ENCODE assay signal across 8 mouse cellular contexts in genomic region chr6:94773604-94774486, GRCm38 (mm10).
DNase-seq lines count a peak whose midpoint lies in the region; ATAC-seq lines count a peak whose summit lies in the region.

No protein-coding gene starts in this region.

- no peak overlapping the region for H3K9ac ChIP-seq in embryonic facial prominence, embryonic 15.5 days
- H3K9ac ChIP-seq in limb, embryonic 11.5 days (ENCODE audit: low read length): peak overlapping the region; percentile 61
- peak overlapping the region; percentile 42; the same call in 1 of the 2 replicates for H3K9ac ChIP-seq in neural tube, embryonic 14.5 days (replicated peaks; ENCODE audit: low read depth, low read length)

- H3K27me3 ChIP-seq in embryonic facial prominence, embryonic 15.5 days: no peaks in the 10 kb centered on the region
- no peaks in the 10 kb centered on the region for H3K27me3 ChIP-seq in limb, embryonic 11.5 days (ENCODE audit: control insufficient read depth, insufficient read depth, low read length)
- H3K27me3 ChIP-seq in neural tube, embryonic 14.5 days (ENCODE audit: control insufficient read depth, insufficient read depth, low read length): no peaks in the 10 kb centered on the region

- H3K4me1 ChIP-seq in embryonic facial prominence, embryonic 15.5 days: peaks cover 35% of the 10 kb centered on the region
- peaks cover 17% of the 10 kb centered on the region for H3K4me1 ChIP-seq in limb, embryonic 11.5 days (ENCODE audit: control insufficient read depth, insufficient read depth, low read length)
- peaks cover 12% of the 10 kb centered on the region; the same call in 1 of the 2 replicates for H3K4me1 ChIP-seq in neural tube, embryonic 14.5 days (ENCODE audit: control insufficient read depth, insufficient read depth, low read length)

- no peaks in the 10 kb centered on the region for H3K9me3 ChIP-seq in embryonic facial prominence, embryonic 15.5 days (replicated peaks)
- H3K9me3 ChIP-seq in limb, embryonic 11.5 days (ENCODE audit: control insufficient read depth, low read length): no peaks in the 10 kb centered on the region
- no peaks in the 10 kb centered on the region for H3K9me3 ChIP-seq in neural tube, embryonic 14.5 days (ENCODE audit: control insufficient read depth, low read length)

- H3K27ac ChIP-seq in embryonic facial prominence, embryonic 15.5 days (replicated peaks): peak overlapping the region; percentile 81
- peak overlapping the region; percentile 82 for H3K27ac ChIP-seq in limb, embryonic 11.5 days (replicated peaks; ENCODE audit: low read depth, low read length)
- peak overlapping the region; percentile 76 for H3K27ac ChIP-seq in neural tube, embryonic 14.5 days (ENCODE audit: low read depth, low read length)

- ATAC-seq in embryonic facial prominence, embryonic 15.5 days (ENCODE audit: insufficient number of reproducible peaks, low FRiP score, low TSS enrichment, low read depth): 0 out of 2 replicates have a peak, but pooled peaks have one; percentile 30
- peak; percentile 75; the same call in 1 of the 2 replicates for ATAC-seq in limb, embryonic 11.5 days (ENCODE audit: insufficient number of reproducible peaks, low FRiP score, low TSS enrichment, low read depth)
- peak; percentile 74 for ATAC-seq in neural tube, embryonic 14.5 days (ENCODE audit: low read depth)

- H3K36me3 ChIP-seq in embryonic facial prominence, embryonic 15.5 days: no peaks in the 10 kb centered on the region
- H3K36me3 ChIP-seq in limb, embryonic 11.5 days (ENCODE audit: control insufficient read depth, insufficient read depth, low read length): no peaks in the 10 kb centered on the region
- H3K36me3 ChIP-seq in neural tube, embryonic 14.5 days (ENCODE audit: control insufficient read depth, insufficient read depth, low read length): no peaks in the 10 kb centered on the region

- peak overlapping the region; percentile 24 for H3K4me3 ChIP-seq in embryonic facial prominence, embryonic 15.5 days (replicated peaks)
- no peak overlapping the region for H3K4me3 ChIP-seq in limb, embryonic 11.5 days (ENCODE audit: low read depth, low read length)
- H3K4me3 ChIP-seq in neural tube, embryonic 14.5 days (ENCODE audit: low read depth, low read length): peak overlapping the region; percentile 7; the same call in 1 of the 2 replicates

- WGBS in embryonic facial prominence, embryonic 15.5 days: 5% methylated on average over 27 of the region's 27 CpGs
- WGBS in limb, embryonic 11.5 days: 1% methylated on average over 27 of the region's 27 CpGs
- 1% methylated on average over 27 of the region's 27 CpGs for WGBS in neural tube, embryonic 14.5 days

- DNase-seq in kidney, postnatal 10 days: peak; percentile 13
- no peak for DNase-seq in kidney, adult 9 months
- peak; percentile 71 for DNase-seq in limb, embryonic 11.5 days (ENCODE audit: low spot score)
- no peak for DNase-seq in natural killer cell, adult 2 months (ENCODE audit: low spot score in 2 of 2)
- DNase-seq in right cerebral cortex, adult 2 months (ENCODE audit: low spot score in 2 of 2): no peak
- no peak for DNase-seq in layer of hippocampus, postnatal 10 days (ENCODE audit: low spot score in 2 of 2)

- H3K4me2 ChIP-seq in embryonic facial prominence, embryonic 15.5 days (replicated peaks): peak overlapping the region; percentile 49
- H3K4me2 ChIP-seq in limb, embryonic 11.5 days (ENCODE audit: low read depth, severe bottlenecking): peak overlapping the region; percentile 33
- H3K4me2 ChIP-seq in neural tube, embryonic 14.5 days (ENCODE audit: low read depth, low read length): peak overlapping the region; percentile 43

Comparison
In these comparisons a context has a peak if more than half of its experiments do, and no peak if none do; other contexts are left out.
1. DNase-seq: peak in kidney, postnatal 10 days (single experiment) and limb, embryonic 11.5 days (single experiment); none in kidney, adult 9 months (single experiment), natural killer cell, adult 2 months (0 of 2), right cerebral cortex, adult 2 months (0 of 2) and layer of hippocampus, postnatal 10 days (0 of 2).
2. Peak in every context shown above with its lines, with median percentiles within 50 percentile points of each other: ATAC-seq, H3K27ac ChIP-seq and H3K4me2 ChIP-seq.